Mouse (Mus musculus) WW6 (cell line): ENCODE results near the gene Nav3.

Experiments used
- DNase-seq: peaks from one replicate; pipeline ENCODE4 v3.0.0-alpha.2; 2013; ENCODE audit warnings: low read depth, low spot score

Nav3 gene

GRCm38 (mm10) chr10:110455838-110456493, at the start of gene Nav3:
Gene Nav3, minus strand, starts transcription at chr10:110456204.
- DNase-seq: peak; percentile 28

- no peak for DNase-seq
Measured at GRCm38 (mm10) chr10:110485306-110485705, 29.3 kb upstream of the Nav3 start.

DNA sequence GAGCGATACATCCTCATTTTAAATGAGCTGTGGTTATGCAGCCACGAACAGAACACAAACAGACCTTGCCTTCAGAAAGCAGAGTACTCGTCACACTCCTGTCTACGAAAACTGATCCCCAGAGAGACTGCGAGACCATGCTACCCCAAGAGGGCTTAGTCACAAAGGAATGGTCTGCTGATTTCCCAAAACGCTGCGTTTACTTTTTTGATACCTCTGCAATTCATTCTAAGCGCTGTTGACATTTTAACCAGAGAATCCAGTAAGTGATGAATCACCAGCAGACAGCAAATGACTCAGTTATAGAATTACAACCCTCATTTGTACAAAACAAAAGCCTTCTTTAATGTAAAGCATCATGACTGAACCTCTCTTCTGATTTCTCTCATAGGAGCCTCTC, 28.8 kb upstream of the Nav3 start:
- no peak for DNase-seq

GRCm38 (mm10) chr10:110479189-110479588, 23.2 kb upstream of the Nav3 start:
- no peak for DNase-seq

- DNase-seq: no peak
Measured at GRCm38 (mm10) chr10:110477689-110478314, 21.8 kb upstream of the Nav3 start.

- no peak for DNase-seq
Measured at GRCm38 (mm10) chr10:110474107-110474506, 18.1 kb upstream of the Nav3 start.

DNA sequence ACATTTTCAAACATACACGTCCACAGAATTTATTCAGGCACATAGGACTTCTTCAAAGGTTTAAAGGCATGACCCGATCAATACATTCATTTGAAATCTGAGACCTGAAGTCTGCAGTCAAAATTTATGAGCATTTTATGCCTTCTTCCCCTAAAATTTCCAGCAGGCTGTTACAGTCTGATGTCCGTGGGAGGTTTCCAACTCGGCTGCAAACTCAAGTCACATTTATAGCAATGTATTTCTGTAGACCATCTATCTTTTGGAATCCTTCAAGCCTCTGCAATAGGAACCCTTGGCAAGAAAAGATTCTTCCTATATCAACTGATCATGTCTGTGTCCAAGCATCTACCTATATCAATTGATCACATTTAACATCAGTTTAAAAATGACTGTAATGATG, 13.4 kb upstream of the Nav3 start:
- DNase-seq: no peak

DNA sequence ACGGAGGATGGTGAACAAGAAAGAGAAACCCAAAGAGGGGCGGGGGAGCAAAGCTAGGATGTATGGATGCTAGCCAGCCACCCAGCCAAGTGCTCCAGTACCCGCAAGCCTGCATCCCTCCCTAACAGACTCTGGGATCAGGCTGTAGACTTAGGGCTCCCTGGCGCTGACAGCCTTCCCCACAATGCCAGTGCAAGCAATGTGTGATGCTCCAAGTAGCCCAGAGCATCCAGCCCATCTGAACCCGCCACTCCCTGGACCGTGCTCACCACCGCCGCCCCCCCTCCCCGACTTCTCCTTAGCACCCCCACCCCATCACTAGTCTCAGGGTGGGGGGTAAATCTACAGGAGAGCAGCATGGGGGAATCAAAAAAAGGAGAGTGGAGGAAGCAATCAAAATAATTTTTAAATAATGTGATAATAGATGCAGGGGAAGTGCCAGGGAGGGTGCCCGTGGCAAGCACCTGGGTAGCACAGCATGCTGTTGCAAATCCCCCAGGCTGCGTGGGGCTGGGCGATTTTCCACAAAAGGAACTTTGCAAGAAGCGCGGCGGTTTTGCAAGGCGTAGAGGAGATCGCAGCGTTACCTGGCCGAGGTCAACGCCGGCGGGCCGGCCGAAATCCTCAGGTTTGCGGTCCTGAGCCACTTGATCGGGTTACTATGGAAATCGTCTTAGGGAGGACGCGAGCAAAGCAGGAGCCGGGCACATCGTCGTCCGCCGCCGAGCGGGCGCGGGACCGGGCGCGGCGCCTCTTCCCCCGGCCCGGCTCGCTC, 754 bp downstream of the Nav3 start:
- peak; percentile 28 for DNase-seq

GRCm38 (mm10) chr10:110453566-110453965, 2.4 kb downstream of the Nav3 start:
- DNase-seq: no peak

DNA sequence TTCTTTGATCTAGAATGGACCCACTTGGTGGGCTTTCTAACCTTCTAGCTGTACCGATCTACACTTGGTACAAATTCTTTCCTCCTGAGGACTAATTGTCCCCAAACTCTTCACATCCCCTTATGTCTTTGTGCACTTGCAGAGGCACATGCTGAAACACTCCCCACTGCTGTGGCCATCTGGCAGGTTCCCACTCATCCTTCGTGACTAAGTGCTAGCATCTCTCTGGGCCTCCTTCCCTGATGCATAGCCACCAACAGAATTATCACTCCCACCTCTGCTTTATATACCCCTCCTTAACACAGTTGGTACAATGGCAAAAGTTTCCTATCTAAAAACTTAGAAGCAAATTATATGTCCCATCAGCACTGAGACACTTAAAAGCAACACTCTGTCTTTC, 15.6 kb downstream of the Nav3 start:
- DNase-seq: no peak

- no peak for DNase-seq
Measured at GRCm38 (mm10) chr10:110431078-110431477, 24.9 kb downstream of the Nav3 start.

GRCm38 (mm10) chr10:110429578-110429977, 26.4 kb downstream of the Nav3 start:
- no peak for DNase-seq

DNA sequence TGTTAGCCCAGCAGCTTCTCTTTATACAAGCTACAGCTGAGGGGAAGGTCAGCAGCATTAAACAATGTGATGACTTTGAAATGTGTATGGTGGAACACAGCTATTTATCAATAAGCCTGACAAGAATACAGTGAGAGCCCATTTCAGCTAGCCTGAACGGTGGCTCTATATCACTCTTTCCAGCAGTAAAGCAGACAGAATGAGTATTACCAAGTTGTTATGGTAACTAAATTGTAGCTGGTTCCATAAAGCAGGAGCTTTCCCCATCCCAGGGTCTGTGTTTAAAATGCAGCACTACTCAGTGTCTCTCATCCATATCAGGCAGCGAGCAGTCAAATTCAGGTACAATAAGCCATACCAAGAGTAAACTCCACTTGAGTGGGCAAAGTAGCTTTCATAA, 27.0 kb downstream of the Nav3 start:
- no peak for DNase-seq

- DNase-seq: no peak
Measured at GRCm38 (mm10) chr10:110421533-110421932, 34.5 kb downstream of the Nav3 start.

DNA sequence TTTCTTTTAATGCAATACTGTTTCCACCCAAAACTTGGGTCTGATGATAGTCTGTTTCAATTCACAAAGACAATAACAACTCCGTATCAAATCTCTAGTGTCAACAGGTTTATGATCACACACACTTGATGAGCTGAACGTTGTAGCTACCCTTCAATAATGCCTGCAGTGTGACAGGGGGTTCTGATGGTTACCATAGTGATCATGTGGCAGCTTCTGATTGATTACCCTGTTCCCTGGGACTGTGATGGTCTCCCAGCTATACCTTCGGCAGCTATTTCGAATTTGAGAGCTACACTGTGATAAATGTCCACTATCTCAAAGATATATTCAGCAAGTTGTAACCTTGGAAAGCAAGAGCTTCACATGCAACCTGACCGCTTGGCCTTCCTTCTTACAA, 39.0 kb downstream of the Nav3 start:
- no peak for DNase-seq

DNA sequence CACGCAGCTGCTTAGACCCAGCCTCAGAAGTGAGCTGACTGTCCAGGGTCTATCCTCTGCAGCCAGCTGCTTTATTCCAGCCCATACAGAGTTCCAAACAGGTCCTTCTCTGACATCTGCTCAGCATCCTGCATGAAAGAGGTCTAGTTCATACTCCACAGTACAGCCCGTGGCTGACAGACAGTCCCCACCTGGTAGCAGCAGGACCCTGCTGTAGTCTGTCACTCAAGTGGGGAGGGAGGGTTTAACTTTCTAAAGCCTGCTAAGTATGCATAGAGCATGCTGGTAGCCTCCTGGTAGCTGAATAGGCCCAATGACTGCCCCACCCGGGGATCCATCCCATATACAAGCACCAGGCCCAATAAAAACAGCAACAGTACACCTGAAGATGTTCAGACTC, 40.4 kb downstream of the Nav3 start:
- DNase-seq: no peak

GRCm38 (mm10) chr10:110413281-110413897, 42.6 kb downstream of the Nav3 start:
- no peak for DNase-seq

- no peak for DNase-seq
Measured at GRCm38 (mm10) chr10:110402950-110403349, 53.1 kb downstream of the Nav3 start.

GRCm38 (mm10) chr10:110400642-110401041, 55.4 kb downstream of the Nav3 start:
- no peak for DNase-seq

- no peak for DNase-seq
Measured at GRCm38 (mm10) chr10:110398643-110399042, 57.4 kb downstream of the Nav3 start.

GRCm38 (mm10) chr10:110386476-110387197, 69.4 kb downstream of the Nav3 start:
- no peak for DNase-seq
